ENCODE assay signal across 8 mouse cellular contexts in the genomic region with DNA sequence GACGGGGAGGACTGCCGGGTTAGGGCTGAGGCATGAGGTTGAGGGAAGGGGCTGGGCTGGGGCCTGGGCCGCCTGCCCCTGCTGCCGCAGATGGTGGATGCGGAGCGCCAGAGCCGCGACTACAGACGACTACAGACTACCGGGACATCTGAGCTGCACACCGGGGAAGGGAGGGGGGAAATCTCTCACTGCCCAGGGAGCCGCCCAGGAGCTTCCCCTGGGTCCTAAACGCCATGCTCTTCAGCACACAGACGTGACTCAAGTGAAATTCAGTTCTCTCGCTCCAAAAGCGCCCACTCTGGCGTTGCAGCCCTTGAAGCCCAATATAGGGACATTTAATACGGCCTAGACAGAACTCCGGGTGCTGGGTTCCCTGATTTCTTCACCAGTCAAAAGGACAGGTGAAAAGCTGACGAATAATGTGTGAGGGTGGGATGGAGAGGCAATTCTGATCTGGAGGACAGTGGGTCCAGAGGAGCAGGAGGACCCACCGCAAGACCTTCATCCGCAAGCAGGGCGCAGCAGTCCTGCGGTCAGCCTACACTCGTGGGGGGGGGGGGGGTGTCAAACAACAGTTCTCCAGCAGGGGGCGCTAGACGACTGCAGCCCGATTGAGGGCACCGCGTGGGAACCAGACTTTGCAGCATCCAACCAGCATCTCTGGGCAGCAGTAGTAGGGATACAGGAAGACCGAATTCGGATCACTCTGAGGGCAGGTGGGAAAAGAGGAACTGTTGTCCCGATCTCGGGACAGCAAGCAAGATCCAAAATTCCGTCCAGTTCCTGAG. TPM values are rescaled to one million over a fixed set of nuclear protein-coding genes. Genes with fewer than 3 reads are reported as not detected.
DNase-seq lines count a peak whose midpoint lies in the region; ATAC-seq and TF ChIP-seq lines count a peak whose summit lies in the region.
"Had no signal": no experiment of that assay in that cellular context is flagged by ENCODE, and none has a peak within 500 bp of the region (broad histone marks: within the 10 kb centered on the region; RNA-seq: fewer than 3 reads in every experiment).

Gene Ush1g (minus strand): TSS at position 136 of the 788 bp plus-strand sequence.

- no peaks in the 10 kb centered on the region for H3K9me3 ChIP-seq in forebrain, embryonic 11.5 days (ENCODE audit: control insufficient read depth, low read length)
- no peaks in the 10 kb centered on the region for H3K9me3 ChIP-seq in liver, postnatal 0 days (ENCODE audit: low read length)
- no peaks in the 10 kb centered on the region for H3K9me3 ChIP-seq in neural tube, embryonic 14.5 days (ENCODE audit: control insufficient read depth, low read length)
- H3K9me3 ChIP-seq: lung, embryonic 15.5 days had no signal

- peaks cover 2% of the 10 kb centered on the region; the same call in 1 of the 2 replicates for H3K4me1 ChIP-seq in forebrain, embryonic 11.5 days (replicated peaks; ENCODE audit: control insufficient read depth, insufficient read depth, low read length)
- peaks cover 4% of the 10 kb centered on the region; the same call in 1 of the 2 replicates for H3K4me1 ChIP-seq in liver, postnatal 0 days (ENCODE audit: insufficient read depth)
- 0 out of 2 replicates have a peak, but pooled peaks cover 6% of the 10 kb centered on the region for H3K4me1 ChIP-seq in neural tube, embryonic 14.5 days (ENCODE audit: control insufficient read depth, insufficient read depth, low read length)

- DNase-seq in 416B (ENCODE audit: low read depth): peak; percentile 56
- DNase-seq in CD4-positive, CD25-positive, alpha-beta regulatory T cell, adult 2 months (ENCODE audit: low read depth, low spot score): peak; percentile 82
- peak; percentile 27 for DNase-seq in c-Kit-positive CD71-positive TER-119-negative erythroid progenitor cells, embryonic 14.5 days (ENCODE audit: low read depth)
- peak; percentile 94 for DNase-seq in forebrain, embryonic 11.5 days (ENCODE audit: low spot score)
- DNase-seq in induced T-regulatory cell, adult 2 months (ENCODE audit: low read depth): peak; percentile 82
- peak; percentile 87 for DNase-seq in liver, postnatal 0 days

- H3K27me3 ChIP-seq in forebrain, embryonic 11.5 days (ENCODE audit: control insufficient read depth, insufficient read depth, low read length): peaks cover 77% of the 10 kb centered on the region
- peaks cover 73% of the 10 kb centered on the region for H3K27me3 ChIP-seq in liver, postnatal 0 days (ENCODE audit: insufficient read depth, low read length)
- H3K27me3 ChIP-seq in neural tube, embryonic 14.5 days (ENCODE audit: control insufficient read depth, insufficient read depth, low read length): peaks cover 56% of the 10 kb centered on the region

- TF ChIP-seq CTCF in liver, postnatal 0 days (IDR thresholded peaks at IDR 0.05; ENCODE audit: low read depth): peak; percentile 94

- no peak within 1 kb of the TSS for H3K27ac ChIP-seq in forebrain, embryonic 11.5 days (ENCODE audit: low read depth, low read length)
- H3K27ac ChIP-seq in liver, postnatal 0 days (ENCODE audit: low read depth): no peak within 1 kb of the TSS
- H3K27ac ChIP-seq in neural tube, embryonic 14.5 days (ENCODE audit: low read depth, low read length): no peak within 1 kb of the TSS
- H3K27ac ChIP-seq: lung, embryonic 15.5 days had no signal

- no peak for TF ChIP-seq EP300 in liver, postnatal 0 days (IDR thresholded peaks at IDR 0.05; ENCODE audit: low read depth)

- 5% methylated on average over 35 of the region's 35 CpGs for WGBS in forebrain, embryonic 11.5 days
- WGBS in liver, postnatal 0 days (ENCODE audit: insufficient replicate concordance): 5% methylated on average over 35 of the region's 35 CpGs
- WGBS in neural tube, embryonic 14.5 days: 4% methylated on average over 35 of the region's 35 CpGs

- ATAC-seq in forebrain, embryonic 11.5 days (replicated peaks; ENCODE audit: low FRiP score): 0 out of 2 replicates have a peak, but pooled peaks have one; percentile 12
- ATAC-seq in liver, postnatal 0 days: peak; percentile 67
- ATAC-seq in neural tube, embryonic 14.5 days (ENCODE audit: low read depth): peak; percentile 56; the same call in 1 of the 2 replicates

- 0 out of 2 replicates have a peak within 1 kb of the TSS, but pooled peaks have one; percentile 26 for H3K4me2 ChIP-seq in forebrain, embryonic 11.5 days (ENCODE audit: low read depth, low read length, severe bottlenecking)
- 0 out of 2 replicates have a peak within 1 kb of the TSS, but pooled peaks have one; percentile 36 for H3K4me2 ChIP-seq in liver, postnatal 0 days (ENCODE audit: low read depth, low read length)
- H3K4me2 ChIP-seq in neural tube, embryonic 14.5 days (ENCODE audit: low read depth, low read length): no peak within 1 kb of the TSS
- H3K4me2 ChIP-seq: lung, embryonic 15.5 days had no signal

- no peak within 1 kb of the TSS for H3K9ac ChIP-seq in forebrain, embryonic 11.5 days (ENCODE audit: low read length)
- no peak within 1 kb of the TSS for H3K9ac ChIP-seq in liver, postnatal 0 days (replicated peaks)
- H3K9ac ChIP-seq in neural tube, embryonic 14.5 days (replicated peaks; ENCODE audit: low read depth, low read length): no peak within 1 kb of the TSS
- H3K9ac ChIP-seq: lung, embryonic 15.5 days had no signal

- no peaks in the 10 kb centered on the region for H3K36me3 ChIP-seq in forebrain, embryonic 11.5 days (ENCODE audit: control insufficient read depth, insufficient read depth, low read length)
- H3K36me3 ChIP-seq in liver, postnatal 0 days (replicated peaks; ENCODE audit: insufficient read depth, low read length): no peaks in the 10 kb centered on the region
- no peaks in the 10 kb centered on the region for H3K36me3 ChIP-seq in neural tube, embryonic 14.5 days (ENCODE audit: control insufficient read depth, insufficient read depth, low read length)
- H3K36me3 ChIP-seq: lung, embryonic 15.5 days had no signal

- no peak within 1 kb of the TSS for H3K4me3 ChIP-seq in forebrain, embryonic 11.5 days (ENCODE audit: low read depth, low read length)
- no peak within 1 kb of the TSS for H3K4me3 ChIP-seq in liver, postnatal 0 days (ENCODE audit: low read depth, low read length)
- no peak within 1 kb of the TSS for H3K4me3 ChIP-seq in neural tube, embryonic 14.5 days (ENCODE audit: low read depth, low read length)
- H3K4me3 ChIP-seq: lung, embryonic 15.5 days had no signal

RNA-seq across cellular contexts. Expression of gene Ush1g, which starts in this region (rescaled TPM):
- polyA plus RNA-seq in forebrain, embryonic 11.5 days (2014; fragmentation: Nextera tagmentation; extraction: Ambion mirVana): not detected in 2 replicates
- 0.29 and 0.46 TPM in 2 replicates for polyA plus RNA-seq in liver, postnatal 0 days (2015; fragmentation: Nextera tagmentation; extraction: Ambion mirVana)
- 0.13 and 0.16 TPM in 2 replicates for polyA plus RNA-seq in neural tube, embryonic 14.5 days (2014; fragmentation: Nextera tagmentation; extraction: Ambion mirVana)
- polyA plus RNA-seq: lung, embryonic 15.5 days had no signal

Comparison
In these comparisons a context has a peak if more than half of its experiments do, and no peak if none do; other contexts are left out.
1. Peak in DNase-seq, ATAC-seq and H3K4me2 ChIP-seq in forebrain, embryonic 11.5 days; RNA of the gene not detected or under 1 TPM.
2. Peak in DNase-seq, ATAC-seq and H3K4me2 ChIP-seq in liver, postnatal 0 days; RNA of the gene not detected or under 1 TPM.
3. Peak in ATAC-seq in neural tube, embryonic 14.5 days; RNA of the gene not detected or under 1 TPM.
4. DNase-seq: peak in every context shown above with its lines; median percentile 94 in forebrain, embryonic 11.5 days; 87 in liver, postnatal 0 days; 82 in CD4-positive, CD25-positive, alpha-beta regulatory T cell, adult 2 months; 82 in induced T-regulatory cell, adult 2 months; 56 in 416B; 27 in c-Kit-positive CD71-positive TER-119-negative erythroid progenitor cells, embryonic 14.5 days.
5. ATAC-seq: peak in every context shown above with its lines; median percentile 67 in liver, postnatal 0 days; 56 in neural tube, embryonic 14.5 days; 12 in forebrain, embryonic 11.5 days.